Mouse (Mus musculus) kidney, adult 2 months (tissue): ENCODE measurements at regions not wholly inside any gene's neighbourhood (a gene's known extent, or its start where the extent isn't known, plus 50 kb on each side); places are given as distances from the start of the nearest gene placed in this dataset.

Experiments
- CTCF ChIP-seq: fragments of 200-500 bp; conservative IDR thresholded peaks from 2 replicates; pipeline ENCODE4 v1.5.1; 2011; ENCODE audit warnings: low read depth, mild to moderate bottlenecking, control low read depth, low read length, moderate library complexity, mixed read lengths; ENCODE audit not compliant: insufficient read depth, insufficient read length
- POLR2A ChIP-seq: fragments of 200-500 bp; IDR thresholded peaks from one replicate; pipeline ENCODE4 v1.6.1; 2011; ENCODE audit warnings: low read depth, low read length, control low read depth

- TF ChIP-seq CTCF (no peak), POLR2A (no peak)
Observed at GRCm38 (mm10) chr12:71637248-71637647, 193.6 kb upstream of the Daam1 start.
